Mouse (Mus musculus) C2C12 (cell line): ENCODE measurements around the gene Zfand3. TPM values are rescaled to one million over a fixed set of nuclear protein-coding genes. Genes with fewer than 3 reads are reported as not detected.

Source experiments
- H3K27me3 ChIP-seq: one replicate; pipeline ENCODE4 v1.6.1; 2011; ENCODE audit not compliant: control insufficient read depth, insufficient read depth, insufficient read length
- H3K36me3 ChIP-seq: one replicate; pipeline ENCODE4 v1.6.1; 2011; ENCODE audit not compliant: control insufficient read depth, insufficient read depth
- H3K4me3 ChIP-seq: one replicate; pipeline ENCODE4 v1.5.1; 2011; ENCODE audit warnings: mild to moderate bottlenecking, control low read depth; ENCODE audit not compliant: poor library complexity, insufficient read depth, severe bottlenecking
- H3K79me2 ChIP-seq: one replicate; pipeline ENCODE4 v1.6.1; 2011; ENCODE audit not compliant: control insufficient read depth, insufficient read depth
- H3K79me3 ChIP-seq: one replicate; pipeline ENCODE4 v1.6.1; 2011; ENCODE audit warnings: low read depth, control low read depth
- H3ac ChIP-seq: one replicate; pipeline ENCODE3; 2011; ENCODE audit warnings: low read depth; ENCODE audit not compliant: control insufficient read depth, insufficient read length
- CEBPB ChIP-seq: IDR thresholded peaks from one replicate; pipeline ENCODE4 v1.6.1; 2011; ENCODE audit warnings: low read depth, mild to moderate bottlenecking, control low read depth, moderate library complexity
- CTCF ChIP-seq: IDR thresholded peaks from one replicate; pipeline ENCODE4 v1.5.1; 2011; ENCODE audit not compliant: control insufficient read depth, insufficient read depth, insufficient read length
- FOSL1 ChIP-seq: IDR thresholded peaks from one replicate; pipeline ENCODE4 v1.8.0; 2011; ENCODE audit warnings: mild to moderate bottlenecking, low read length; ENCODE audit not compliant: poor library complexity, insufficient read depth, severe bottlenecking
- MAX ChIP-seq: IDR thresholded peaks from one replicate; pipeline ENCODE4 v1.6.1; 2011; ENCODE audit warnings: mild to moderate bottlenecking, control low read depth
- MYOD1 ChIP-seq: IDR thresholded peaks from one replicate; pipeline ENCODE4 v1.6.1; 2011; ENCODE audit warnings: low read depth; ENCODE audit not compliant: control insufficient read depth, insufficient read length
- MYOG ChIP-seq: IDR thresholded peaks from one replicate; pipeline ENCODE4 v1.6.1; 2011; ENCODE audit not compliant: control insufficient read depth, insufficient read length; ENCODE audit errors: extremely low read depth
- USF1 ChIP-seq: IDR thresholded peaks from one replicate; pipeline ENCODE4 v1.6.1; 2011; ENCODE audit warnings: low read depth, mild to moderate bottlenecking, control low read depth, moderate library complexity
- long read RNA-seq, 2 experiments: library from polyadenylated mRNA; unstranded; transcript quantifications; one replicate each; pipeline ENCODE4 v2.0.0; 2019 to 2020
- polyA plus RNA-seq: library from polyadenylated mRNA; unstranded; fragments of >200 nt; fragmentation: generic; extraction: Trizol; gene quantifications from one replicate; pipeline ENCODE4 v1.2.1, GENCODE M21; 2012; ENCODE audit warnings: missing spikeins

Zfand3 gene
- polyA plus RNA-seq = 78.6 TPM
- long read RNA-seq, experiment 1, transcript Zfand3-202 (6 exons, 3,039 nt) = major isoform, 12 of 32 reads
- long read RNA-seq, experiment 1, partial matches to known transcripts = 3 of 32 reads
- long read RNA-seq, experiment 1, other reads (novel, unspliced or antisense) = 13 of 32 reads
- long read RNA-seq, experiment 2, transcript Zfand3-204 (5 exons, 3,489 nt) = minor isoform, 8 of 33 reads
- long read RNA-seq, experiment 2, transcript Zfand3-202 (6 exons, 3,039 nt) = major isoform, 13 of 33 reads
- long read RNA-seq, experiment 2, partial matches to known transcripts = 7 of 33 reads
- long read RNA-seq, experiment 2, other reads (novel, unspliced or antisense) = 1 of 33 reads

GRCm38 (mm10) chr17:30004203-30005102 lies at the start of gene Zfand3:
Gene Zfand3 (plus strand): TSS chr17:30004733.
- H3K4me3 ChIP-seq = peak within 1 kb of the TSS; percentile 57
- H3K27me3 ChIP-seq = no peaks in the 10 kb centered on the region
- peaks cover 42% of the 10 kb centered on the region for H3K79me3 ChIP-seq
- TF ChIP-seq USF1 = no peak
- TF ChIP-seq CTCF = no peak
- TF ChIP-seq MYOG = no peak
- no peak for TF ChIP-seq CEBPB
- TF ChIP-seq MAX = peak; percentile 51
- TF ChIP-seq MYOD1 = no peak
- TF ChIP-seq FOSL1 = no peak
- peak within 1 kb of the TSS; percentile 74 for H3ac ChIP-seq
- peaks cover 45% of the 10 kb centered on the region for H3K79me2 ChIP-seq
- H3K36me3 ChIP-seq = peaks cover 4% of the 10 kb centered on the region

GRCm38 (mm10) chr17:29955880-29956279 lies 48.7 kb upstream of the Zfand3 start:
- TF ChIP-seq MYOD1 (peak; percentile 53), MYOG (no peak)
- Histone ChIP-seq H3K4me3 (no peak overlapping the region), H3K79me2 (no peaks in the 10 kb centered on the region), H3K36me3 (no peaks in the 10 kb centered on the region), H3K27me3 (no peaks in the 10 kb centered on the region), H3ac (no peak overlapping the region), H3K79me3 (no peaks in the 10 kb centered on the region)

DNA sequence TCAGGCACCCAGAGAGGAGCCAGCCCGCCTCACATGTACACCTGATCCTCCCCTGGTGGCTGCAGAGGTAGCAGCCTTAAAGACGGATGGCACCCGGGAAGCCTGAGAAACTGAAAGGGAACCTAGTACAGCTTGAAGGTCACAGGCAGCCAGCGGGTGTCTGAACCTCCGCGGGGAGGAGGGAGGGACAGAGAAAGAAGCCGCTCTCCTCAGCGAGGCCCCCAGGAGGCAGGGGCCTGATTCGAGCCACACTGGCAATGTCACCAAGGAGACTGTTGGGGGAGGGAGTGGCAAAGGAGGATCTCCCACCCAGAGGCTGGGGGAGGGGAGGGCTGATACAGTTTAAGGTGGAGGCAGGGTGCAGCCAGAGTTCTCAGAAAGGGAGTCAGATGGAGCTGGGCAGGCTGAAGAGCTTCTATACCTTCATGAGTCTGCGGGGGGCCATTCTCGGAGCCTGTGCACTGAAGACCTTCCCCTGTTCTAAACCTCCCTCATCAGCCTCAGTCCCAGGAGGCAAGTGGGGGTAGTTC lies 40.7 kb upstream of the Zfand3 start:
- TF ChIP-seq CEBPB = no peak
- no peak for TF ChIP-seq MYOG
- no peak for TF ChIP-seq USF1

GRCm38 (mm10) chr17:29965506-29965905 lies 39.0 kb upstream of the Zfand3 start:
- H3K79me2 ChIP-seq = no peaks in the 10 kb centered on the region
- H3K79me3 ChIP-seq = no peaks in the 10 kb centered on the region
- peaks cover 33% of the 10 kb centered on the region for H3K27me3 ChIP-seq
- no peak overlapping the region for H3ac ChIP-seq
- no peak overlapping the region for H3K4me3 ChIP-seq
- H3K36me3 ChIP-seq = no peaks in the 10 kb centered on the region
- TF ChIP-seq MAX (no peak), MYOD1 (no peak), FOSL1 (no peak), MYOG (no peak), CEBPB (no peak), CTCF (no peak), USF1 (no peak)

More for the DNA sequence above, 40.7 kb upstream of the Zfand3 start:
- Histone ChIP-seq H3K36me3 (no peaks in the 10 kb centered on the region), H3K27me3 (peaks cover 33% of the 10 kb centered on the region), H3ac (no peak overlapping the region), H3K79me3 (no peaks in the 10 kb centered on the region), H3K79me2 (no peaks in the 10 kb centered on the region), H3K4me3 (no peak overlapping the region)

DNA sequence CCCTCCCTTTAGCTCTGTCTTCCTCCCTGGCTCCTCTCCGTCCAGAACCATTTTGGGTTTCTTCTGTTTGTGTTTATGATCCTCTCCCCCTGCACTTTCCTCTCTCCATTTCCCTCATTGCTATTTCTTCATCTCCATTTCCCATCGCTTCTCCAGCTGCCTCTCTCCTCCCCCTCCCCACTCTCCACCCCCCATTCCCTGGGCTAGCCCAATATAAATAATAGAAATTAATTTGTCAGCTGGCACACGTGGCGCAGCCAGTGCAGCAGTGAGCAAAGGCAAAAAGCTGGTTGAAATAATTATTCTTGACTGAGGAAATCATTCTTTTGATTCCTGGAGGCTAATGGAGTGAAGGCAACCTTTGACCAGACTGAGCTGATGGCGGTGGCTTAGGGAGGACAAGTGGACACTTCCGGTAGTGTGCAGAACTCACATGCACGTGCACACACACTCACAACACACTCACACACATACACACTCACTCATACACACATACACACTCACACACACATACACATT lies 34.4 kb upstream of the Zfand3 start, which contains the start of gene Mdga1:
Gene Mdga1, minus strand, starts transcription at position 51 of the 519 bp plus-strand sequence.
- Histone ChIP-seq H3K79me2 (no peaks in the 10 kb centered on the region), H3K79me3 (no peaks in the 10 kb centered on the region), H3K4me3 (no peak within 1 kb of the TSS), H3ac (no peak within 1 kb of the TSS), H3K27me3 (peaks cover 14% of the 10 kb centered on the region), H3K36me3 (no peaks in the 10 kb centered on the region)
- no peak for TF ChIP-seq MAX
- TF ChIP-seq MYOD1 = no peak
